In the genomic region with DNA sequence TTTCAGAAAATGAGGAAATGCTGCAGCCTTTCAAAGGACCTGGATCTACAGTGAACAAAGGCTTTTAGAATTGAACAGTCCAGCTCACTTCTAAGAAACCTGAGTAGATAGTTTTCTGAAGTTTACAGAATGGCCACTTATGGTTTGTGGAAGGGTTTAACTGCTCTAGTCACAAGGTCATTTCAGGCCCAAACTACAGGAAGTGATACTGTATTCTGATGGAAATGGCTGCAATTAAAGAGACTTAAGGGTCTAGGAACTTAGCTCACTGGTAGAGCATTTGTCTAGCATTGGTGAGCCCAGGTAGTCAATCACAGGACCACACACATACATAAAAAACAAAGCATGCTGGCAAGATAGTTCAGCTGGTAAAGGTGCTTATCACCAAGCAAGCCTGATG, we compare ENCODE assay signal across 26 mouse cellular contexts. TPM values are rescaled to one million over a fixed set of nuclear protein-coding genes. Genes with fewer than 3 reads are reported as not detected.
"Had no signal": no experiment of that assay in that cellular context is flagged by ENCODE, and none has a peak within 500 bp of the region (broad histone marks: within the 10 kb centered on the region; RNA-seq: fewer than 3 reads in every experiment).

No protein-coding gene starts in this region.

- H3K27ac ChIP-seq: heart, embryonic 10.5 days; hindbrain, embryonic 10.5 days; hindbrain, embryonic 12.5 days; hindbrain, embryonic 14.5 days; intestine, embryonic 15.5 days; layer of hippocampus, adult 2 months; left cerebral cortex, adult 2 months; limb, embryonic 10.5 days; limb, embryonic 12.5 days; liver, embryonic 13.5 days; liver, embryonic 15.5 days had no signal

- H3K9me3 ChIP-seq: heart, embryonic 10.5 days; heart, embryonic 12.5 days; hindbrain, embryonic 10.5 days; hindbrain, embryonic 12.5 days; intestine, embryonic 15.5 days; limb, embryonic 10.5 days; limb, embryonic 12.5 days; liver, embryonic 13.5 days; liver, embryonic 15.5 days had no signal

- H3K27me3 ChIP-seq: heart, embryonic 12.5 days; hindbrain, embryonic 12.5 days; intestine, embryonic 15.5 days; limb, embryonic 12.5 days; liver, embryonic 13.5 days; liver, embryonic 15.5 days had no signal

- H3K4me3 ChIP-seq: heart, embryonic 10.5 days; heart, embryonic 12.5 days; hindbrain, embryonic 10.5 days; hindbrain, embryonic 12.5 days; intestine, embryonic 15.5 days; layer of hippocampus, adult 2 months; left cerebral cortex, adult 2 months; limb, embryonic 10.5 days; limb, embryonic 12.5 days; liver, embryonic 13.5 days; liver, embryonic 15.5 days had no signal

- DNase-seq: gastrocnemius, postnatal 14 days; gastrocnemius, postnatal 36 days; heart, adult 18-20 months; heart, postnatal 10 days; heart, postnatal 4 days; kidney, adult 18-20 months; kidney, adult 8-10 months; kidney, postnatal 10 days; kidney, postnatal 25 days; kidney, postnatal 4 days; liver; liver, embryonic 13.5 days had no signal

- H3K9ac ChIP-seq: heart, embryonic 12.5 days; hindbrain, embryonic 12.5 days; hindbrain, embryonic 14.5 days; intestine, embryonic 15.5 days; limb, embryonic 12.5 days; liver, embryonic 13.5 days; liver, embryonic 15.5 days had no signal

- H3K4me1 ChIP-seq: heart, embryonic 10.5 days; hindbrain, embryonic 10.5 days; hindbrain, embryonic 12.5 days; intestine, embryonic 15.5 days; limb, embryonic 10.5 days; limb, embryonic 12.5 days; liver, embryonic 13.5 days; liver, embryonic 15.5 days had no signal

RNA-seq across cellular contexts. Expression of a gene that starts 18.2 kb away (rescaled TPM):
- total RNA-seq: gastrocnemius, adult 18-20 months; gastrocnemius, adult 8-10 months had no signal
- polyA plus RNA-seq: inflammation-experienced regulatory T-cells, adult 6 months had no signal
